Mouse (Mus musculus): Measurements from ENCODE around the gene Etfdh.

GRCm38 (mm10) chr3:79589671-79590070, 39.6 kb downstream of the Etfdh start:
- TF ChIP-seq POLR2A (IDR thresholded peaks at IDR 0.05; ENCODE audit: low read depth, low read length) (no peak), CTCF (IDR thresholded peaks at IDR 0.05; ENCODE audit: extremely low read depth, insufficient read depth, insufficient read length, insufficient replicate concordance) (no peak)

All from spleen, adult 2 months (tissue).